Mouse (Mus musculus) intestine, postnatal 0 days (tissue): ENCODE data around the gene 2010111I01Rik. TPM values are rescaled to one million over a fixed set of nuclear protein-coding genes. Genes with fewer than 3 reads are reported as not detected.

Experiments
- ATAC-seq: fragments of 200-750 bp; cut with Nextera tagmentation; 2 replicates; pipeline ENCODE4 v1.8.0; 2017; ENCODE audit warnings: mild to moderate bottlenecking, moderate TSS enrichment, moderate library complexity
- H3K27ac ChIP-seq: fragments of 300-500 bp; sonication (generic); 2 replicates; pipeline ENCODE4 v1.5.1; 2014; ENCODE audit warnings: mild to moderate bottlenecking, low read depth, low read length, moderate library complexity
- H3K27me3 ChIP-seq: fragments of 300-500 bp; sonication (generic); replicated peaks from 2 replicates; pipeline ENCODE4 v1.6.1; 2014; ENCODE audit warnings: low read length, mixed read lengths; ENCODE audit not compliant: control insufficient read depth, insufficient read depth
- H3K36me3 ChIP-seq: fragments of 300-500 bp; sonication (generic); 2 replicates; pipeline ENCODE4 v1.6.1; 2014; ENCODE audit warnings: mild to moderate bottlenecking, moderate library complexity; ENCODE audit not compliant: control insufficient read depth, insufficient read depth
- H3K4me1 ChIP-seq: fragments of 300-500 bp; sonication (generic); replicated peaks from 2 replicates; pipeline ENCODE4 v1.6.1; 2014; ENCODE audit warnings: antibody characterized with exemption, low read length, mixed read lengths; ENCODE audit not compliant: control insufficient read depth, insufficient read depth
- H3K4me2 ChIP-seq: fragments of 300-500 bp; sonication (generic); replicated peaks from 2 replicates; pipeline ENCODE4 v1.6.1; 2014; ENCODE audit warnings: low read depth, mild to moderate bottlenecking, moderate library complexity
- H3K4me3 ChIP-seq: fragments of 300-500 bp; sonication (generic); 2 replicates; pipeline ENCODE4 v1.5.1; 2014; ENCODE audit warnings: low read depth, low read length
- H3K9ac ChIP-seq: fragments of 300-500 bp; sonication (generic); 2 replicates; pipeline ENCODE4 v1.6.1; 2014; ENCODE audit warnings: mild to moderate bottlenecking, low read depth, low read length
- H3K9me3 ChIP-seq: fragments of 300-500 bp; sonication (generic); 2 replicates; pipeline ENCODE4 v1.6.1; 2016; ENCODE audit warnings: mixed run types; ENCODE audit not compliant: control insufficient read depth
- CTCF ChIP-seq: sonication (generic); IDR thresholded peaks from 2 replicates; pipeline ENCODE4 v1.5.1; 2016; ENCODE audit warnings: low read depth, mild to moderate bottlenecking, control low read depth, antibody characterized with exemption, moderate library complexity
- WGBS: fragments of 180-500 bp; shearing (Covaris S2); extraction: QIAGEN DNeasy Blood & Tissue Kit; methylation state at CpG from one replicate; pipeline ENCODE4 v1.1.7; 2014; 5-methylcytosine and 5-hydroxymethylcytosine counted together
- polyA plus RNA-seq: library from polyadenylated mRNA; unstranded; fragments of >200 nt; fragmentation: Nextera tagmentation; extraction: Ambion mirVana; gene quantifications from 2 replicates; pipeline ENCODE4 v1.2.1, GENCODE M21; 2015

Gene 2010111I01Rik
- polyA plus RNA-seq, 1 experiment from 2014 or later: 72.7 TPM

GRCm38 (mm10) chr13:63097440-63097930 is 132.8 kb downstream of the 2010111I01Rik start:
- H3K9ac ChIP-seq: no peak overlapping the region
- H3K4me3 ChIP-seq: no peak overlapping the region
- TF ChIP-seq CTCF: no peak
- H3K36me3 ChIP-seq: no peaks in the 10 kb centered on the region
- no peaks in the 10 kb centered on the region for H3K9me3 ChIP-seq
- 86% methylated on average over 8 of the region's 8 CpGs for WGBS
- no peak overlapping the region for H3K4me2 ChIP-seq
- no peak overlapping the region for H3K27ac ChIP-seq
- ATAC-seq: no peak
- no peaks in the 10 kb centered on the region for H3K27me3 ChIP-seq
- H3K4me1 ChIP-seq: peaks cover 8% of the 10 kb centered on the region; the same call in 1 of the 2 replicates

GRCm38 (mm10) chr13:63101761-63102160 is 137.1 kb downstream of the 2010111I01Rik start:
- Histone ChIP-seq H3K4me2 (no peak overlapping the region), H3K36me3 (no peaks in the 10 kb centered on the region), H3K4me1 (no peaks in the 10 kb centered on the region), H3K27ac (no peak overlapping the region), H3K9me3 (no peaks in the 10 kb centered on the region), H3K4me3 (no peak overlapping the region), H3K27me3 (no peaks in the 10 kb centered on the region), H3K9ac (no peak overlapping the region)
- TF ChIP-seq CTCF: no peak
- 72% methylated on average over 12 of the region's 12 CpGs for WGBS
- ATAC-seq: no peak

DNA sequence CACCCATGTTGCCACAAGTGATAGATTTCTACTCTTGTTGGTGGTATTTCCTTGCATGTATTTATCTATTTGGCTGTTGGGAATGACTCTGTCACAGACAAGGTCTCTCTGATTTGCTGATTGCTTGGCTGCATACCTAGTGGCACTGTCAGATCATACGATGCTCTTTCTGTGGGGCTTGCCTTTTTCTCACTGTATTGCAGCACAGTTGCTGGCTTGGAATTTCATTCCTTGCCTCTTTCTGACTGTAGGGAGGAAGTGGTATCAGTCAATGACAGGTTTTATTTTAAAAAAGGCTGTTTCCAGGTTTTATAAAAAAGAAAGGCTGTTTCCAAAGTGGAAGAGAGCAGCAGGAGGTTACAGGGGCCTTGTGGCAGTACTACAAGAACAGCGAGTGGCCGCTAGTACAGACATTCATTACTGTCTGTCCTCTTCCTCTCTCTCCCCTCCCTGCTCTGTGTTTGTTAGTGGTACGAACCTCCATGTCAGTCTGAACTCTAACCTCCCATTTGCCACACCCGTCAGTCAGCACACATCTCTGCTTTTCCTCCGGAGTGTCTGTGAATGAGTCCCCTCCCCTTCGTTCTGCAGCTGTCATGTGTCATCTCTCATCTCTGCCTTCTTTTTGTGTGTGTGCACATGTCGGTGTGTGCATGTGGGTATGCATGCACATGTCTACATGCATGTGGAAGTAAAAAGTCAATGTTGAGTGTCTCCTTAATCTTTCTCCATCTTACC is 138.3 kb downstream of the 2010111I01Rik start:
- H3K27me3 ChIP-seq: no peaks in the 10 kb centered on the region
- TF ChIP-seq CTCF: no peak
- no peak overlapping the region for H3K4me3 ChIP-seq
- H3K27ac ChIP-seq: no peak overlapping the region
- 40% methylated on average over 8 of the region's 8 CpGs for WGBS
- peak; percentile 51; the same call in 1 of the 2 replicates for ATAC-seq
- H3K9me3 ChIP-seq: no peaks in the 10 kb centered on the region
- H3K36me3 ChIP-seq: no peaks in the 10 kb centered on the region
- H3K9ac ChIP-seq: no peak overlapping the region
- no peaks in the 10 kb centered on the region for H3K4me1 ChIP-seq
- no peak overlapping the region for H3K4me2 ChIP-seq

GRCm38 (mm10) chr13:63106574-63106973 is 141.9 kb downstream of the 2010111I01Rik start:
- no peak for ATAC-seq
- 65% methylated on average over 2 of the region's 2 CpGs for WGBS
- TF ChIP-seq CTCF: no peak
- Histone ChIP-seq H3K9ac (no peak overlapping the region), H3K4me2 (no peak overlapping the region), H3K4me1 (no peaks in the 10 kb centered on the region), H3K4me3 (no peak overlapping the region), H3K27me3 (no peaks in the 10 kb centered on the region), H3K27ac (no peak overlapping the region), H3K36me3 (no peaks in the 10 kb centered on the region), H3K9me3 (no peaks in the 10 kb centered on the region)

- H3K9ac ChIP-seq: no peak overlapping the region
- H3K27ac ChIP-seq: no peak overlapping the region
- H3K27me3 ChIP-seq: no peaks in the 10 kb centered on the region
- H3K4me2 ChIP-seq: no peak overlapping the region
- peaks cover 4% of the 10 kb centered on the region; the same call in 1 of the 2 replicates for H3K4me1 ChIP-seq
- no peak overlapping the region for H3K4me3 ChIP-seq
- no peak for ATAC-seq
- WGBS: 66% methylated on average over 2 of the region's 2 CpGs
- no peaks in the 10 kb centered on the region for H3K36me3 ChIP-seq
- H3K9me3 ChIP-seq: no peaks in the 10 kb centered on the region
- no peak for TF ChIP-seq CTCF
These were observed 143.9 kb downstream of the 2010111I01Rik start for GRCm38 (mm10) chr13:63108601-63109000.

- no peak overlapping the region for H3K9ac ChIP-seq
- no peaks in the 10 kb centered on the region for H3K36me3 ChIP-seq
- no peak overlapping the region for H3K4me2 ChIP-seq
- 37% methylated on average over 5 of the region's 5 CpGs for WGBS
- peak; percentile 39; the same call in 1 of the 2 replicates for ATAC-seq
- peak overlapping the region; percentile 51 for H3K27ac ChIP-seq
- peaks cover 4% of the 10 kb centered on the region; the same call in 1 of the 2 replicates for H3K4me1 ChIP-seq
- no peaks in the 10 kb centered on the region for H3K9me3 ChIP-seq
- H3K4me3 ChIP-seq: no peak overlapping the region
- no peak for TF ChIP-seq CTCF
- no peaks in the 10 kb centered on the region for H3K27me3 ChIP-seq
These were observed 146.8 kb downstream of the 2010111I01Rik start for GRCm38 (mm10) chr13:63111297-63112042.
